Mouse (Mus musculus) lung, embryonic 14.5 days (tissue): ENCODE results near the gene Lypla2. TPM values are rescaled to one million over a fixed set of nuclear protein-coding genes. Genes with fewer than 3 reads are reported as not detected.
A peak's percentile ranks its signal among the peaks of the same experiment; 100 is the strongest.

Source experiments
- ATAC-seq: fragments of 200-750 bp; cut with Nextera tagmentation; 2 replicates; pipeline ENCODE4 v1.8.0; 2017; ENCODE audit warnings: mild to moderate bottlenecking, moderate TSS enrichment, moderate library complexity; ENCODE audit not compliant: insufficient read depth
- DNase-seq: peaks from one replicate; pipeline ENCODE4 v3.0.0-alpha.2; 2015
- H3K27ac ChIP-seq: fragments of 300-500 bp; sonication (generic); 2 replicates; pipeline ENCODE4 v1.5.1; 2014; ENCODE audit warnings: low read depth, mild to moderate bottlenecking, moderate library complexity
- H3K27me3 ChIP-seq: fragments of 300-500 bp; sonication (generic); 2 replicates; pipeline ENCODE4 v1.6.1; 2014; ENCODE audit warnings: low read length, control low read depth; ENCODE audit not compliant: insufficient read depth
- H3K36me3 ChIP-seq: fragments of 300-500 bp; sonication (generic); 2 replicates; pipeline ENCODE4 v1.6.1; 2014; ENCODE audit warnings: control low read depth; ENCODE audit not compliant: insufficient read depth
- H3K4me1 ChIP-seq: fragments of 300-500 bp; sonication (generic); 2 replicates; pipeline ENCODE4 v1.6.1; 2014; ENCODE audit warnings: antibody characterized with exemption, control low read depth; ENCODE audit not compliant: insufficient read depth
- H3K4me2 ChIP-seq: fragments of 300-500 bp; sonication (generic); 2 replicates; pipeline ENCODE4 v1.6.1; 2014; ENCODE audit warnings: mild to moderate bottlenecking
- H3K4me3 ChIP-seq: fragments of 300-500 bp; sonication (generic); 2 replicates; pipeline ENCODE4 v1.5.1; 2014; ENCODE audit warnings: low read depth, low read length
- H3K9ac ChIP-seq: fragments of 300-500 bp; sonication (generic); 2 replicates; pipeline ENCODE4 v1.6.1; 2014
- H3K9me3 ChIP-seq: fragments of 300-500 bp; sonication (generic); 2 replicates; pipeline ENCODE4 v1.6.1; 2016; ENCODE audit warnings: low read depth, low read length, control low read depth
- CTCF ChIP-seq: IDR thresholded peaks from 2 replicates; pipeline ENCODE4 v1.5.1; 2016; ENCODE audit warnings: antibody characterized with exemption, low read depth
- WGBS: fragments of 180-500 bp; shearing (Covaris S2); extraction: QIAGEN DNeasy Blood & Tissue Kit; methylation state at CpG from one replicate; pipeline ENCODE4 v1.1.7; 2014; 5-methylcytosine and 5-hydroxymethylcytosine counted together
- polyA plus RNA-seq: library from polyadenylated mRNA; unstranded; fragments of >200 nt; fragmentation: Nextera tagmentation; extraction: Ambion mirVana; gene quantifications from 2 replicates; pipeline ENCODE4 v1.2.1, GENCODE M21; 2014

The Lypla2 gene
- polyA plus RNA-seq, 1 experiment from 2014 or later: 132 TPM

DNA sequence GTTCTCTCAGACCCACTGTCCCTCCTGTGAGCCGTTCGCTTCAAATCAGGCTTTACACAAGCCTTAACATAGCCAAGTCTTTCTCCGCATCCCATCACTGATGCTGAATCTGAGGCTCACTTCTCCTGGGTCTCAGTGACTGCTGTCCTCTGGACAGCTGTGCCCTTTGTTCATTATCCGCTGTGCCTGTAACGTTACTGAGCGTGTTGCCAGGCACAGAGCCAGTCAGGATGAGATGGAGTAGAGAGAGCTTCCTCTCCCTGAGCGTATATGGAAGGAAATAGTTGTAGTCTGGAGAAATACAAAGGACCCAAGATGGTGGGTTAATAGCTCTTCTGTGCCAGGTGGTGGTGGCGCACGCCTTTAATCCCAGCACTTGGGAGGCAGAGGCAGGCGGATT, 23.0 kb downstream of the Lypla2 start:
- peaks cover 21% of the 10 kb centered on the region for H3K36me3 ChIP-seq
- H3K4me3 ChIP-seq: no peak overlapping the region
- WGBS: 77% methylated on average over 10 of the region's 10 CpGs
- peak; percentile 39 for DNase-seq
- no peaks in the 10 kb centered on the region for H3K9me3 ChIP-seq
- no peak overlapping the region for H3K9ac ChIP-seq
- no peak for ATAC-seq
- H3K4me1 ChIP-seq: 0 out of 2 replicates have a peak, but pooled peaks cover 3% of the 10 kb centered on the region
- H3K27ac ChIP-seq: no peak overlapping the region; the same call in 1 of the 2 replicates
- H3K4me2 ChIP-seq: no peak overlapping the region
- no peaks in the 10 kb centered on the region for H3K27me3 ChIP-seq
- no peak for TF ChIP-seq CTCF

DNA sequence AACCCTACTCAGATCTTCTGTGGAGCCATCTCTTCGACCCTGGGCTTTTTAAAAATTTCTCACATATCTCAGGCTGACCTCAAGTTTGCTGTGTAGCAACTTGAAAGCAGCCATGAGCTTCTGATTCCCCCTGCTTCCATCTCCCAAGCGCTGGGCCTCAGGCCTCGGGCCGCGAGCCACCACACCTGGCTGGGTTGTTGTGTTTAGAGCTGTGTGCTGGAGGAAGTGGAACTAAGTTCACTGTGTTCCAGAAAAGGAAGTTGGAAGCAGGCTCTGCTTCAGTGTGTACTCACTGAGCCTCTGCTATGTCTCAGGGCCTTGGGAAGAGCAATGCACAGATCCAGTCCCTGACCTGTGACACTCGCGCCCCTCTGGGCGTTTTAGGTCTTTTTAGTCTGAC, 24.3 kb downstream of the Lypla2 start:
- H3K4me2 ChIP-seq: 0 out of 2 replicates have a peak overlapping the region, but pooled peaks have one; percentile 23
- no peak for ATAC-seq

DNA sequence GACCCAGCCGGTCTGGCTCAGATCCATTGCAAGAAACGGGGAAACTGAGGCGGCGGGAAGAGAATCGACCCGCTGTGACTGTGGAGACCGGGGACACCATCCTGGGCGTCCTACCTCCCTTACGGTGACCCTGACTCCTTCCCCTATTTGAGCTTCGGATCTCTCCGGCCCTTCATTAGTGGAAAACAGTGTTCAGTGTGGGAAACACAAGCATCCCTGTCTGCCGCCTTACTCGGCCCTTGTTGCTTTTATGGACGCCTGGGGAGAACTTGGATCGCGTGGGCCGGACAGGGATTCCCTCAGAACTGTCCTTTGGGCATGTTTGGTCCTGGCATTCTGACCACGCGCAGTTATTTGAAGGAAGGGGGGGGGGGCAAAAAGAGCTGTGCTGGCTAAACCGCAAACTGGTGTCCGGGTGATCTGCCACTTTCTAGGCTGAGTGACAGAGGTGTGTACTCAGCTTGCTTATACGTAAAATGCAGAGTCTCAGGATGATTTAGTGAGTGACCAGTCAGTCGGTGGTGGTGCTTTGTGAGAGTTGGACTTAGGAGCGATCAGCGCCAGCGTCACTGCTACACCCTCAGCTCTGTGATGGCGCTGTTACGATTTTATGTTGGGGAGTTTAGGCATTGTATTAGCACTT, 25.6 kb downstream of the Lypla2 start:
- ATAC-seq (peak; percentile 4), DNase-seq (peak; percentile 44)
- no peak for TF ChIP-seq CTCF
- peak overlapping the region; percentile 55; the same call in 1 of the 2 replicates for H3K27ac ChIP-seq
- 0 out of 2 replicates have a peak, but pooled peaks cover 3% of the 10 kb centered on the region for H3K4me1 ChIP-seq
- no peaks in the 10 kb centered on the region for H3K9me3 ChIP-seq
- H3K36me3 ChIP-seq: peaks cover 8% of the 10 kb centered on the region
- H3K4me2 ChIP-seq: peak overlapping the region; percentile 87
- peak overlapping the region; percentile 72 for H3K9ac ChIP-seq
- H3K27me3 ChIP-seq: no peaks in the 10 kb centered on the region
- under 1% methylated on average over 28 of the region's 28 CpGs for WGBS
- peak overlapping the region; percentile 72 for H3K4me3 ChIP-seq

More for the DNA sequence above, 24.3 kb downstream of the Lypla2 start:
- no peak for DNase-seq
- no peak overlapping the region for H3K9ac ChIP-seq
- H3K36me3 ChIP-seq: peaks cover 16% of the 10 kb centered on the region
- no peak overlapping the region for H3K4me3 ChIP-seq
- H3K4me1 ChIP-seq: 0 out of 2 replicates have a peak, but pooled peaks cover 3% of the 10 kb centered on the region
- no peaks in the 10 kb centered on the region for H3K27me3 ChIP-seq
- H3K9me3 ChIP-seq: no peaks in the 10 kb centered on the region
- WGBS: 90% methylated on average over 8 of the region's 8 CpGs
- no peak for TF ChIP-seq CTCF
- H3K27ac ChIP-seq: no peak overlapping the region

DNA sequence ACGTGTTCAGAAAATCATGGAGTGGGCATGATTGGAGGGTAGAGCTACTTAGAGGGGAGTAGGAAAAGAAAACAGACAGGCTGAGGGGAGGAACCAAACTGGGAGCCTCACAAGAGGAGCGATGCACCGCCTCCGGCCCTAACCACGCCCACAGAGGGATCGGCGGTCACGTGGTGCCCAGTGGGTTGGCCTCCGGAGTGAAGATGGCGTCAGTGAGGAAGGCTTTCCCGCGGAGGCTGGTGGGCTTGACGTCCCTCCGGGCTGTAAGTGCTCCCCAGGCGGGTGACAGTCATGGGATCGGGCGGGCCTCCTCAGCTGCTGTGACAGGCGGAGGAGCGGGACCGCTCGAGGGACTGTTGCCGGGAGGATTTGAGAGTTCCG, 26.2 kb downstream of the Lypla2 start, which contains the start of gene Hmgcl:
TSS of gene Hmgcl (plus strand) at position 171 of the 381 bp plus-strand sequence.
- no peak for TF ChIP-seq CTCF
- H3K27ac ChIP-seq: peak within 1 kb of the TSS; percentile 55; the same call in 1 of the 2 replicates
- H3K4me3 ChIP-seq: peak within 1 kb of the TSS; percentile 72
- H3K36me3 ChIP-seq: peaks cover 4% of the 10 kb centered on the region
- peak; percentile 94 for ATAC-seq
- 0 out of 2 replicates have a peak, but pooled peaks cover 3% of the 10 kb centered on the region for H3K4me1 ChIP-seq
- H3K9ac ChIP-seq: peak within 1 kb of the TSS; percentile 72
- no peaks in the 10 kb centered on the region for H3K9me3 ChIP-seq
- DNase-seq: peak; percentile 98
- H3K4me2 ChIP-seq: peak within 1 kb of the TSS; percentile 87
- under 1% methylated on average over 23 of the region's 23 CpGs for WGBS
- H3K27me3 ChIP-seq: no peaks in the 10 kb centered on the region

DNA sequence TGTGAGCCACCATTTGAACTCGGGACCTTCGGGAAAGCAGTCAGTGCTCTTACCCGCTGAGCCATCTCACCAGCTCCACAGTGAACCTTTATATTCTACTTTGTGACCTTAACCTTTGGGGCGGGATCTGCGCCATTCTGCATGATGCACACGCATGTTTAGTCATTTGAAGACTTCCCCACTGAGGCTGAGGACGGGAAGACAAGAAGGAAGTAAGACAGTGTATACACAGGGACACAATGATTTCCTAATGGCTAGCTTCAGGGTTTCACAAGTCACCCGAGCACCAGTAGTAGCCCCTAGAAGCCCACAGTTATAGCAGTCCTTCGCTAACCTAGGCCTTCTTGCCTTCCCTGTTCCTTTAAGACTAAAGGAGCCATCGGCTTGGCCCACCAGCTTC, 26.7 kb downstream of the Lypla2 start:
- peak overlapping the region; percentile 72; the same call in 1 of the 2 replicates for H3K9ac ChIP-seq
- peak overlapping the region; percentile 72 for H3K4me3 ChIP-seq
- H3K27ac ChIP-seq: peak overlapping the region; percentile 38; the same call in 1 of the 2 replicates
- H3K4me1 ChIP-seq: 0 out of 2 replicates have a peak, but pooled peaks cover 3% of the 10 kb centered on the region
- peaks cover 4% of the 10 kb centered on the region; the same call in 1 of the 2 replicates for H3K36me3 ChIP-seq
- no peaks in the 10 kb centered on the region for H3K9me3 ChIP-seq
- WGBS: 69% methylated on average over 10 of the region's 10 CpGs
- no peaks in the 10 kb centered on the region for H3K27me3 ChIP-seq
- ATAC-seq: peak; percentile 21; the same call in 1 of the 2 replicates
- H3K4me2 ChIP-seq: peak overlapping the region; percentile 87
- no peak for DNase-seq
- no peak for TF ChIP-seq CTCF

DNA sequence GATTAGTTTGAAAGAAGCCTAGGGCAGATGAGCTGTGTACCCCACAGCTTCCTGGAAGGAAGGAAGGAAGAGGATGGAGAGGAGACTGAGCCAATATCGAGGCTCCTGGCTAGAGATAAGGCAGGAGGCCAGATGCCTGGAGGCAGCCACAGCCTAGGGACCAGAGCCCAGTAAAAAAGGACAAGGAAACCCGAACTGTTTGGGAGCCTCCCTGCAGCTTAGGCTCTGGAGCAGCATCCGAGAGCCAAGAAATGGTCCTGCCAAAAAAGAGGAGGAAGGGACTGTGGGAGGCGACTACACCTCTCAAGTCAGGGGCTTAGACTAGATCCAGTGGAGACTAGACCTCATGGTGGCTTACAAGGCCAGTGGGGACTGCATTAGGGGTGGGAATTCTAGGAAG, 29.0 kb downstream of the Lypla2 start:
- no peak overlapping the region for H3K4me2 ChIP-seq
- no peak overlapping the region for H3K4me3 ChIP-seq
- 44% methylated on average over 4 of the region's 4 CpGs for WGBS
- peaks cover 15% of the 10 kb centered on the region; the same call in 1 of the 2 replicates for H3K36me3 ChIP-seq
- H3K4me1 ChIP-seq: 0 out of 2 replicates have a peak, but pooled peaks cover 3% of the 10 kb centered on the region
- no peak for TF ChIP-seq CTCF
- no peaks in the 10 kb centered on the region for H3K27me3 ChIP-seq
- no peak for DNase-seq
- no peak for ATAC-seq
- no peaks in the 10 kb centered on the region for H3K9me3 ChIP-seq
- no peak overlapping the region for H3K27ac ChIP-seq
- no peak overlapping the region; the same call in 1 of the 2 replicates for H3K9ac ChIP-seq

DNA sequence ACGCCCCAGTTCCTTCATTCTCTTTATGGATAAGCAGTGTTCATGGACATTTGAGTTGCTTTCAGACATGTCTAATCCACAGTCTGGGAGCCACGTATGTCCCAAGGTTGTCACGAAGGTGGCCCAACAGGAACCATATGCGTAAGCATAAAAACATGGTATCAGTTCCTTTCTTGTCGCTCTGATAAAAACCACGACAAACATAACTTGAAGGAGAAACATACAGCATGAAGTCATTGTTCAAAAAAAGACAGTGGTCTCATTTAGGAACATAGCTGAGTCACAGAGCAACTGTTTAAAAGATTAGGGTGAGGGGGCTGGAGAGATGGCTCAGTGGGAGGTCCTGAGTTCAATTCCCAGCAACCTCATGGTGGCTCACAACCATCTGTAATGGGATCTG, 30.2 kb downstream of the Lypla2 start:
- H3K27ac ChIP-seq: no peak overlapping the region
- DNase-seq (no peak), ATAC-seq (no peak)
- WGBS: 76% methylated on average over 6 of the region's 6 CpGs
- H3K27me3 ChIP-seq: no peaks in the 10 kb centered on the region
- 0 out of 2 replicates have a peak, but pooled peaks cover 3% of the 10 kb centered on the region for H3K4me1 ChIP-seq
- no peak overlapping the region for H3K9ac ChIP-seq
- peaks cover 21% of the 10 kb centered on the region; the same call in 1 of the 2 replicates for H3K36me3 ChIP-seq
- no peaks in the 10 kb centered on the region for H3K9me3 ChIP-seq
- no peak overlapping the region for H3K4me3 ChIP-seq
- H3K4me2 ChIP-seq: no peak overlapping the region
- no peak for TF ChIP-seq CTCF
